Mouse (Mus musculus): ENCODE results near the gene Nrf1.

DNA sequence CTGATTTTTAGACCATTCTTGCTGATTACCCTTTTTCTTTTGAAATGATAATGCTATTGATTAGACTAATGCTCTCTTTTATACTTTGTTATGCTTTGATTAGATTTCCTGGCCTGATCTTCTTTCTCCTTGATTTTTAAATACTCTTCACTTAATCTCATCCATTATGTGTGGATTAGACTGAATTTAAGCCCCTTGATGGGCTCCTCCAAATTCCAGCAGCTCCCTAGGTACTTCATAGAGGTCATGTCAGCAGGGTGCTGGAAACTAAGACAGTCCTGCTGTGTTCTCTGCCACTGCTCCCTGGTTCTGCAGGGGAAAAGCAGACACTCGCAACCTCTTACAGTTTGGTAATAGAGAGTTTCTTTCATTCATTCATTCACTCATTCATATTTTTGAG lies 35.5 kb downstream of the Nrf1 start:
- no peak for TF ChIP-seq CTCF (IDR thresholded peaks at IDR 0.05; ENCODE audit: low read depth, low read length)
- no peak for TF ChIP-seq POLR2A (IDR thresholded peaks at IDR 0.05; ENCODE audit: extremely low read depth, insufficient read depth, low read length)
